Mouse (Mus musculus): ENCODE results near the gene Pole2. TPM values are rescaled to one million over a fixed set of nuclear protein-coding genes. Genes with fewer than 3 reads are reported as not detected.

Pole2 gene
- total RNA-seq, 2 experiments from 2014 or later: 0.48 to 0.76 TPM

DNA sequence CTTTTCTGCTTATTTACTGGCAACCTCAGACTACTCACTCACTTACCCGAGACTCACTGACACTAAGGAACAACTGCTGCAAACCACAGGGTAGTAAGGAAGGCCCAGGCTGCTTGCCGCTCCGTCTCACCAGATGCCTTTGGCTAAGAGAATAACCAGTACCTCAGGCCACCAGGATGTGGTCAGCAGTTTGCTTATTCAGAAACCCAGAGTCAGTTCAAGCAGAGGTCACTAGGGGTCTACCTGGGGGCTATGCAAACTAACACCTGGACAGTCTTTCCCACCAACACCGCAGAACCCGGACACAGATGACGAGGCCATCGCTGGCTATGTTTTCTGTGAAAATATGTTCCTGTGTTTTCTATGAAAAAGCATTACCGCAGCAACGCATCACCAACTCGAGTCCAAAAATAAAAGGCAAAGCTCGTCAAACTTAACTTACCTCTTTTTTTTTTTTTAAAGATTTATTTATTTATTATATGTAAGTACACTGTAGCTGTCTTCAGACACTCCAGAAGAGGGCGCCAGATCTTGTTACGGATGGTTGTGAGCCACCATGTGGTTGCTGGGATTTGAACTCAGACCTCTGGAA is 14.7 kb downstream of the Pole2 start:
- no peak for DNase-seq (ENCODE audit: low spot score in 2 of 2)
- intact Hi-C loops (cut with DNase I): no loop called here

DNA sequence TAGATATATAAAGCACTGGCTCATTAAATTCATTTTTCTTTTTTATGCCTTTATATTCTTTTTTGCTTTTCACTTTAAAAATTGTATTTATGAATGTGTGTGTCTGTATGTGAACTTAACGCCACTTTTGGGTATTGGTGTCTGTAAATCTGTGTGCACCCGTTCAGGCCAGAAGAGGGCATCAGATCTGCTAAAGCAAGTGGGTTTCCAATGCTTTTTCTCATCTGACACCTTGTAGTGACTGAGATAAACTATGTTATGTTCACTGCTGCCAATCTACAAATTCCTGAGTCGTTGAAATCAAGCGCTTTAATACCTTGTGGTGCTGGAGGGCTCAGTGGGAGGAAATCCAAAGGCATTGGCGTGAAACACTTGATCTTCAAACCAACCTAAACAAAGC is 16.9 kb downstream of the Pole2 start:
- peak in 1 of 2 experiments; percentile 20 for DNase-seq (ENCODE audit: low spot score in 2 of 2)
- intact Hi-C loops (cut with DNase I): no loop called here

DNA sequence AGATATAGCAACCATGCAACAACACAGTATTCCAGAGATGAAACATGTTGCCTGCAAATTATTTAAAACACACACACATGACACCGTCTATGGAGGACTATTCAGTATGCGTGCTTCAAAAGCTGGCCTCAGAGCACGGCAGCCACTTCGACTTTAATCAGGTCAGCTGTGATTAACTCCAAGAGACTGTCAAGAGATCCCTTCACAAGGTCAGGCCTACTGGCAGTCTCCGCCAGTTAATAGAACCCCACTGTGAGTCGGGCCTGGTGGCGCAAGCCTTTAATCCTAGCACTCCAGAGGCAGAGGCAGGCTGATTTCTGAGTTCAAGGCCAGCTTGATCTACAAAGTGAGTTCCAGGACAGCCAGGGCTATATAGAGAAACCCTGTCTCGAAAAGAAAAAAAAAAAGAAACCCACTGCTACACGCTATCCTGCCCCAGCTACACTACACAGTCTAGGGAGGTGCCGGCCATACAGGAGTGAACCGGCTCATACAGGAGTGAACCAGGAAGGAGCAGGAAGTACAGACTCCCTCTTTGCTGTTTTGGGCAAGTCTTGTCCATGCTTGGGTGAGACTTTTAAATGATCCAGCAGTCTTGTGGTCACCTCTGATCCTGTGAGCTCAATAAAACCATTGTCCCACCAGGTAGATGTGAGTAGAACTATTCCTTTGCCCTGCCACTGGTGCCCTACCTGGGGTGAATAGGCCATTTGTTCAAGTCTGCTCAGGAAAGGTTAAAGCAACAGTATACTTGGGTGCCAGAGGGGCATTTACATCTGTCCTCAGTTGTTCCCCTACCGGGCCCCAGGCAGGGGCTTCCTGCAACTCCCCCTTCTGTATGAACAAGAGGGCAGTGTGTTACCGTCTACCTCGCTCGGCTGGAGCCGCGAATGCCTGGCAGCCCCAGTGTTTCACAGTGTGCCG is 17.7 kb downstream of the Pole2 start:
- no peak for DNase-seq (ENCODE audit: low spot score in 2 of 2)
- intact Hi-C loops (cut with DNase I): no loop called here

DNA sequence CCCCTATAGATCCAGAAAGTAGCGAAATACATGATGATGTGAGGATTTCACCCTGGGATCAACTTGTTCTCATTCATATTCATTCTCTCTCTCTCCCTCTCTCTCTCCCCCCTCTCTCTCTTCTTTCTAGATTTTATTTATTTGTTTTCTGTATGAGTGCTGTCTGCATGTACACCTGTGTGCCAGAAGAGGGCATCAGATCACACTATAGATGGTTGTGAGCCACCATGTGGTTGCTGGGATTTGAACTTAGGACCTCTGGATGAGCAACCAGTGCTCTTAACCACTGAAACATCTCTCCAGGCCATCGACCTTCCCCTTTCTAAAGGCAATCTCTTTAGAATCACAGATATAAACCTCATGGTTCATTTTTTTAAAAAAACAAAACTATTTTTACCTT is 19.5 kb downstream of the Pole2 start:
- no peak for DNase-seq (ENCODE audit: low spot score in 2 of 2)
- intact Hi-C loops (cut with DNase I): no loop called here

DNA sequence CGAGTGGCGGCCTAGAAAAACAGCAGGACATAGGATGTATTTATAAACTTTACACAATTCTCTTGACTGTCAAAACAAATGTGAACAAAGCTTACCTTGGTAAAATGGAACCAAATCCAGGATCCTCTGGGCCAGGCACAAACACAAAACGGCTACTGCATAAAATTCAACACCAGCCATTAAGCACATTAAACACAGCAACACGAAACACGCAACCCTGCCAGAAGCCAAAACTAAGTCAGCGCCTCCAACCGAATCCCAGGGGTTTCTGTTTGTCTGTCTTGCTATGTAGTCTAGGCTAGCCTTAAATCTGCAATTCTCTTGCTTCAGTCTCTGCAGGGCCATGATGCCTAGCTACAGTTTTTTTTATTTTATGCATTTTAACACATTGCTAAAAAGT is 20.1 kb downstream of the Pole2 start:
- intact Hi-C loops (cut with DNase I): no loop called here
- DNase-seq (ENCODE audit: low spot score in 2 of 2): no peak

DNA sequence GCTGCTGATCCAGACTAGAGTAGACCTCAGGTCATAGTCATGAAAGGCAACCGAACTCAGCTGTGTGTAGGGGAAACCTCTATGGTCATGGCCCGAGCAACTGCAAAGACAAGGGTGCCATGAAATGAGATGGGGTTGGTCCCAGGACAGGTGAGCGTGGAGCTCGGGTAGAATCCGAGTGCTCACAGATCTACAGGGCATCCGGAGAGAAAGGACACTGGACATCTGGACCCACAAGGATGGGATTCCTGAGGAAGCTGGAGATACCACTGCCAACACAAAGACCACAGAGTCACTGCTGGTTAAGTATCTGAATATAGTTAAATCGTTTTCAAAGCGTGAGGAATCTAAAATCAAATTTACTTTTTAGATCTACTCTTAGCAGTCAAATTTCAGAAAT is 20.6 kb downstream of the Pole2 start:
- DNase-seq (ENCODE audit: low spot score in 2 of 2): no peak
- intact Hi-C loops (cut with DNase I): no loop called here

DNA sequence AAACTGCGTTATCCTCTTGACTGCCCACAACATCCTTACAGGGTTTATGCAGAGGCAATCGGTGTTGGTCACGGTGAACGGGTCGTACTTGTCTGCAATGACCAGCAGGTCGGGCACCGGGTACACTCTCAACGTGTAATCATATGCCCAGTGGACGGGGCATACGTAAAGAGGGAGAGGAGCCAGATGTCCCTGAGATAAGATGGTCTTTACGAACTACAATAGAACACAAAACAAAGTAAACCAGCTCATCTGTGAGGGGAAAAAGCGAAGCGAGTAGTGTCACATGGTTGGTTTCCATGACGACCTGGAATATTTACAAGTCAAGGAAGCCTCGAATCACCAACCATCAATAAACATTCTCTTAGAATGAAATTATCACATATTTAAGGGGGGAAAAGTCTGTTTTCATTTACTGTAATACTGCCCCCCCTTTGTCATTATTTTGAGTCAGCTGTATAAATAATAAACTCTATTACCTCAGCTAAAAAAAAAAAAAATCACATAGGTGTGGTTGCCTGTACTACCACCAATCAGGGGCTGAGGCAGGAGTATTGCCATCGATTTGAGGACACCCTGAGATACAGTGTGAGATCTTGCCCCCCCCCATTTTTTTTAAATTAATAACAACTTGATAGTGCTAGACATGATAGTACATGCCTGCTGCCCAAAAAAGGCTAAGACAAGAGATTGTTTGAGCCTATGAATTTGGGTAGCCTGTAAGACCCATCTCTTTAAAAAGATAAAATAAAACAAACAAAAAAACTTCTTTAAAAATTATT is 23.8 kb downstream of the Pole2 start, which contains the start of gene Gm49384:
Gene Gm49384, minus strand, starts transcription at position 216 of the 782 bp plus-strand sequence.
- intact Hi-C loops (cut with DNase I): no loop called here
- peak in 1 of 2 experiments; percentile 7 for DNase-seq (ENCODE audit: low spot score in 2 of 2)

DNA sequence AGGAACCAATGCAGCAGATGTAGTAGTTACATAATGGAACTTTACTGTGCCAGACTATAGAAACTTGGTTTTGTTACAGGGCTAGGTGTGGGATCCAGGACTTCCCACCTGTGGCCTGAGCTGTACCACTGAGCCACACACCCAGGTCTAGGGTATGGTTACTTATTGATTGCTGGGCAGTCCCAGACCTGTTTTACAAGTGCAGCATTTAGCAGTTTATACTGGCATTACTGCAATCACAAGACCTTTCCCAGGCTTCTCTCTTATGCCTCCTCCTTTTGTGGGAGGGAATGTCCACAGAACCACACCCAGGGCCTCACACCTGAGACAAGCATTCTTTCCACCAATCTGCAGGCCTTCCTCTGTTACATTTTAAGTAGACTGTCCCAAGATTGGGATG is 29.0 kb downstream of the Pole2 start:
- no peak for DNase-seq (ENCODE audit: low spot score in 2 of 2)
- intact Hi-C loops (cut with DNase I): loop anchor here (5.0 kb wide), 1 partner anchor 43 kb away; the partner anchor contains the start of gene Klhdc1

DNA sequence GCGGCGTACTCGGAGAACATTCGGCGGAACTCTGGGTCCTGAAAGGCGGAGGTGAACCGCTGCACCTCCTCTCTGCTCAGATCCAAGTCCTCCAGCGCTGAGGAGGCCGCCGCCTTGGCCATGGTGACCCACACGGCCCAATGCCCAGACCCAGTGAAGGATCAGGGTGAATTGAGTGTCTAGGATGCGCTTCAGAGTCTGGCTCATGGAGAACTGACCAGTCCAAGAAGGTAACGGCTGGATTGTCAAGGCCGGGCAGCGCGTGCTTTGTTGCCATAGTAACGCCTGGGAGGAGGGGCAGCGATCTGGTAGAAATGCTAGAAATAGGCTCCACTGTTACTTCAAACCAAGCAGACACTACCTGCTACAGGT is 29.8 kb downstream of the Pole2 start, which contains the start of gene Dnaaf2:
Gene Dnaaf2, minus strand, starts transcription at position 266 of the 372 bp plus-strand sequence.
- intact Hi-C loops (cut with DNase I): loop anchor here (5.0 kb wide), 1 partner anchor 44 kb away; the partner anchor contains the start of gene Klhdc1
- DNase-seq (ENCODE audit: low spot score in 2 of 2): peak; percentile 67 to 68

DNA sequence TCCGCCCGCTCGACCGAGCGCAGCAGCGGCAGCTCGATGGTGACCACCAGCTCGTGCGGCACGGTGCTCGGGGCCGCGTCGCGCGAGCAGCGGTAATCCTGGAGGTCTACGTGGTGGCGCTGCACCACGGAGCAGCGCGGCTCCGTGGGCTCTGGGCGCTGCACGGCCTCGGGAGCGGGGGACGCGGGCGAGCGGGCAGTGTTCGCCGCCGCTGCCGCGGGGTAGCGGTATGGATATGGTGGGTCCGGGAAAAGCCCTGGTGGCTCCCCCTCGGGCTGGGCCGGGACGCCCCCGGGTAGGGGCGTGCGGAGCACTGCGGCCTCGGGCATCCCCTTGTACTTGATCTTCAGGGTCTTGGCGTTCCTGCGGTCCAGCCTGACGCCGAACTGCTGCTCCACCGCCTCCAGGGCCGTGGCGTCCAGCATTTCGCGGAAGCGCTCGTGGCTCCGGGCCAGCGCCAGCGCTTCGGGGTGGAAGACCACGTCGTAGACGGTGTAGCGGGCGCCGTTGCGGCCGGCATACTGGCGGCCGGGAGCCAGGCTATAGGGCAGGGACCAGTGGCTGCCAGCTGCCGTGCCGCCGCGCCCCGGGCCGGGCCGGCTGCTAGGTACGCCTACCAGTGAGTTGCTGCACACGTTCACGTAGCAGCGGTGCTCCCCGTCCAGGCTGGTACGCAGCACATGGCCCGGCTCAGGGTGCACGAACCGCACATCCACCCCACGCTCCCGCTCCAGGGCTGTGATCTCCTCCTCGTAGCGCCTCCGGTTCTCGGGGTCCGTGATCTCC is 30.4 kb downstream of the Pole2 start:
- peak; percentile 31 to 52 for DNase-seq (ENCODE audit: low spot score in 2 of 2)
- intact Hi-C loops (cut with DNase I): loop anchor here (1.0 to 5.0 kb wide), 3 partner anchors 13 to 99 kb away; partner anchors contain the start of genes Klhdc1, Klhdc2, Mgat2 and Rpl36al

DNA sequence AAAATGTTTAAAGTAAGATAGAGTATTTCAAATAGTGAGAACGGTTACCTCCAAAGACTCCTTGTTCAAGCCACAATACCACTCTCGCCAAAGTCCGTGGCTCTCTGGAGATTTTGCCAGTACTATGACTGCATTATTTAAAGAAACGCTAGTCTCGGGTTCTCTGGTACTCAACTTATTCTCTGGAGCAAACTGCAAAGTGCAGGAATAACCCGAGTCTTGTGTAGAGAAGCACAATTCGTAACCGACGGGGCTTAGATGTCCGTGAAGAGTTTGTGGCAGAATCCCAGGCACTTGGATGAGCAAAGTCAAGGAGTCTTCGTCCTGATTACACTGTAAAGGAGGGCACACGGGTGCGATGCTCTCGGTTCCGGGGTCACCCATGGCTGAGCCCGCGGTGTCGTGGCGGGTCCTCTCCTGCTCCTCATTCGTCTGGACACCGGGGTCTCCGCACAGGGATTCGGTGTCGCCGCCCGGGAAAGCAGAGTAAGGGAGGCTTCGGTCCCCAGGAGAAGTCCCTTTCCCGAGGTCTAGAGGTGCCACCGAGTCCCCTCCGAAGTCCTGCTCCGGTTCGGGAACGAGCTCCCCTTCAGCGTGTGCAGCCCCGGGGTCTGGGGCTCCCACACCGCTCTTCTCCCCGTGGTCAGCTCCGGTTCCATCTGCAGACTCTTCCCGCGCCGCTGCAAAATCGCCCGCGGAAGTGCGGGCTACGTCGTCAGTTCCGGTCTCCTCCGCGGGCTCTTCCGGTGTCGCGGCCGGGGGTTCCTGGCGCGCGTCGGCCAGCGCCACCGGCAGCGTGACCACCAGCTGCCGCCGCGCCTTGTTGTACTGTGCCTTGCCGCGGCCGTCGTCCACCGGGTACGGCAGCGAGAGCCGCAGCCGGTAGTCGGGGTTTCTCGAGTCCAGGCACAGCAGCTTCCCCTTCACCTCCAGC is 31.3 kb downstream of the Pole2 start, which contains the start of gene Gm49383:
Gene Gm49383, minus strand, starts transcription at position 661 of the 934 bp plus-strand sequence.
- DNase-seq (ENCODE audit: low spot score in 2 of 2): peak; percentile 74 to 79
- intact Hi-C loops (cut with DNase I): loop anchor here (1.0 to 5.0 kb wide), 3 partner anchors 12 to 100 kb away; partner anchors contain the start of genes Klhdc1, Klhdc2, Mgat2 and Rpl36al

DNA sequence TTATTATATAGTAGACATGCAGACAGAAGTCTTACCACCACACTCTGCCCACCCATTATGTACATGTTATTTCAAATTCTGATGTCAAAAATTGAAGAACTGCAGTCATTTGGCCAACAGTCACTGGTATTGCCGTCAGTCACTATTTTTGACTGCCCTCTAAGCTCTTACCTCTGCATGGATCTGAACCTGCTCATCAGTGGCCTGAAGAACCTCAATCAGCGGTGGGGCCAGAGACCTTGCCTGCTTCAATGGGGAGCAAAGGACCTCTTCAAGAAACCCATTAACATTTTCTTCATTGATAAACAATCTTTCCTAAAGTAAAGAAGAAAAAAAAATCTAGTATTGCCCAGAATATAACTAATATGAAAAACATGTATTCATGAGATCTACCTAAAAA is 35.4 kb downstream of the Pole2 start:
- DNase-seq (ENCODE audit: low spot score in 2 of 2): no peak
- intact Hi-C loops (cut with DNase I): no loop called here

DNA sequence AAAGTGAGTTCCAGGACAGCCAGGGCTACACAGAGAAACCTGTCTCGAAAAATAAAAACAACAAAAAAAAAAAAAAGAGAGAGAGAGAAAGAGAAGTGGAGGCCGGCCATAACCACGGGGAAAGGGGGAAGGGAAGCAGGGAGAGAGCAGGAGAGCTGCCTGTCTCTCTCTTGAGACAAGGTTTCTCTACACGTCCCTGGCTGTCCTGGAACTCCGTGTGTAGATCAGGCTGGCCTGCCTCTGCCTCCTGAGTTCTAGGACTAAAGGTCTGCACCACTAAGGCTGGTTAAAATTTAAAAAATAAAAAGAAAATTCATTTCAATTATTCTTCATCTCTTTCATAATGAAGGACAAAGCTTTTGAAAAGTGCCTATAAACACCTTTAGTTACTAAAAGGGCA is 36.6 kb downstream of the Pole2 start:
- intact Hi-C loops (cut with DNase I): no loop called here
- no peak for DNase-seq (ENCODE audit: low spot score in 2 of 2)

DNA sequence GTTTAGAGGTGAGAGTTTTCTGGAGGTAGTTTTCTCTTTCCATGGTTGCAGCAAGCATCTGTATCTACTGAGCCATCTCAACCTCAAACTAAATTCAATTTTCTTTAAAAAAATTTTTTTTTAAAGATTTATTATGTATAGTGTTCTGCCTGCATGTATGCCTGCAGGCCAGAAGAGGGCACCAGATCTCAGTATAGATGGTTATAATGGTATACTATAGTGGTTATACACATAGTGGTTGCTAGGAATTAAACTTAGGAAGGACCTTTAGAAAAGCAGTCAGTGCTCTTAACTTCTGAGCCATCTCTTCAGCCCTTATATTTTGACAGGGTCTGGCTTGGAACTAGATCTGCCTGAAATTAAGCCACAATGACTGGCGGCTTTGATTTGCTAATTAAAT is 37.5 kb downstream of the Pole2 start:
- intact Hi-C loops (cut with DNase I): no loop called here
- no peak for DNase-seq (ENCODE audit: low spot score in 2 of 2)

DNA sequence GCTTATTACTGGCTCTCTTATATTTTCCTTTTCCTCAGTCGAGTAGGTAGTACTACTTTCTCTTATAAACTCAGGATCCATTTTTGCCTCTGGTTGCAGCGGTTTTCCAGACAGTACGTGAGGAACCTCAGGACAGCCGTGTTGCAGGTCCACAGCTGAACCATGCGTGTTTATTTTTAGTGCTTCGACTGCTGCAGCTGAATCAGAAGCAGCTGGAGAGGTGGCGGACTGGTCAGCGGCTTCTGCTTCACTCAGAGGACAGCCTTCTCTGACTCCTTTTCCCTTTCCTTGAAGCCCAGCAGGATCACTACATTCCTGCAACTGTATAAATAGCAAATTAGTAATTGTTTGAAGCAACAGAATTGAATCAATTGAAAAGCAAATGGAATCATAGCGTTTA is 37.9 kb downstream of the Pole2 start:
- DNase-seq (ENCODE audit: low spot score in 2 of 2): no peak
- intact Hi-C loops (cut with DNase I): no loop called here

DNA sequence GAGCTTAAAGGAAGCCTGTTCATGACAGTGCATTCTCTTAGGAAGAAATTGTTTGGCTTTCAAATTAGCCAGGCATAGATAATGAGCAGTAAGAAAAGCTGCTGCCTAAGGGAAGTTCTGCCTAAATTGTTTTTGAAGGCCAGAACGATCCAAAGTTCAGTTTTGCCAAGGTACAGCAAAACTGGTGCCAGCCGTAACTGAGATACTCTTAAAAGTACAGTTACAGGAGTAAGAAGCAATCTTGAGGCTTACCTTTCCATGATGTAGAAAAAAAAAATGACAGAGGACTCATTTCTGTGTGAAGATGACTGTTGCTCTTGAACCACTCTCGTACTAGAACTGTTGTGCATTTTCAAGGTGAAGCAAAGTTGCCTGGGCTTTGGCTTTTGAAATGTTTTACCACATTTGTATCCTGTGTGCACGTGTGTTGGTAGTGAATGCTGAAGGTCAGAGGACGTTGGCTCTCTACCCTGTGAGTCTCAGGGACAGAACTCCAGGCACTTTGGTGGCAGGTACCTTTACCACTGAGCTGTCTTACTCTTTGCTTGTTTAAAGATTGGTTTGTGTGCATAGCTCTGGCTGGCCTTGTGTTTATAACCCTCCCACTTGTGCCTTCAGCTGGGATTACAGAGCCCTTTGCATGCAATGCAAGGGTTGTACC is 41.1 kb downstream of the Pole2 start:
- intact Hi-C loops (cut with DNase I): no loop called here
- DNase-seq (ENCODE audit: low spot score in 2 of 2): no peak

DNA sequence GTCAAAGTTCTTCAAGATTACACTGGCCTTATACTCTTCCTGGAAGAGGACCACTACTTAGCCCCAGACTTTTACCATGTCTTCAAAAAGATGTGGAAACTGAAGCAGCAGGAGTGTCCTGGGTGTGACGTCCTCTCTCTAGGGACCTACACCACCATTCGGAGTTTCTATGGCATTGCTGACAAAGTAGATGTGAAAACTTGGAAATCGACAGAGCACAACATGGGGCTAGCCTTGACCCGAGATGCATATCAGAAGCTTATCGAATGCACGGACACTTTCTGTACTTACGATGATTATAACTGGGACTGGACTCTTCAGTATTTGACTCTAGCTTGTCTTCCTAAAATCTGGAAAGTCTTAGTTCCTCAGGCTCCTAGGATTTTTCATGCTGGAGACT is 42.6 kb downstream of the Pole2 start:
- no peak for DNase-seq (ENCODE audit: low spot score in 2 of 2)
- intact Hi-C loops (cut with DNase I): no loop called here

All from left cerebral cortex, postnatal 25 days (tissue).